Mouse (Mus musculus) liver, embryonic 11.5 days (tissue): ENCODE results near the gene Timm17a. TPM values are rescaled to one million over a fixed set of nuclear protein-coding genes. Genes with fewer than 3 reads are reported as not detected.
A peak's percentile ranks its signal among the peaks of the same experiment; 100 is the strongest.

Experiments
- ATAC-seq: fragments of 200-750 bp; cut with Nextera tagmentation; replicated peaks from 2 replicates; pipeline ENCODE4 v1.8.0; 2017; ENCODE audit warnings: moderate number of reproducible peaks, mild to moderate bottlenecking, moderate TSS enrichment, moderate library complexity; ENCODE audit not compliant: low FRiP score
- DNase-seq: peaks from one replicate; pipeline ENCODE4 v3.0.0-alpha.2; 2017; ENCODE audit warnings: low spot score
- H3K27ac ChIP-seq: fragments of 300-500 bp; sonication (generic); 2 replicates; pipeline ENCODE4 v1.5.1; 2014; ENCODE audit warnings: mild to moderate bottlenecking, low read depth, low read length, control low read depth
- H3K27me3 ChIP-seq: fragments of 300-500 bp; sonication (generic); replicated peaks from 2 replicates; pipeline ENCODE4 v1.6.1; 2014; ENCODE audit warnings: low read length, mixed read lengths; ENCODE audit not compliant: control insufficient read depth, insufficient read depth
- H3K36me3 ChIP-seq: fragments of 300-500 bp; sonication (generic); 2 replicates; pipeline ENCODE4 v1.6.1; 2014; ENCODE audit warnings: mild to moderate bottlenecking, low read length, moderate library complexity, mixed read lengths; ENCODE audit not compliant: control insufficient read depth, insufficient read depth
- H3K4me1 ChIP-seq: fragments of 300-500 bp; sonication (generic); replicated peaks from 2 replicates; pipeline ENCODE4 v1.6.1; 2014; ENCODE audit warnings: low read length, mixed read lengths; ENCODE audit not compliant: control insufficient read depth, insufficient read depth
- H3K4me2 ChIP-seq: fragments of 300-500 bp; sonication (generic); 2 replicates; pipeline ENCODE4 v1.6.1; 2014; ENCODE audit warnings: mild to moderate bottlenecking, control low read depth, moderate library complexity
- H3K4me3 ChIP-seq: fragments of 300-500 bp; sonication (generic); 2 replicates; pipeline ENCODE4 v1.5.1; 2014; ENCODE audit warnings: low read depth, low read length, control low read depth
- H3K9ac ChIP-seq: fragments of 300-500 bp; sonication (generic); 2 replicates; pipeline ENCODE4 v1.6.1; 2014; ENCODE audit warnings: low read depth, low read length, control low read depth
- H3K9me3 ChIP-seq: fragments of 300-500 bp; sonication (generic); 2 replicates; pipeline ENCODE4 v1.6.1; 2016; ENCODE audit warnings: low read length, inconsistent platforms, mixed read lengths; ENCODE audit not compliant: control insufficient read depth
- WGBS: fragments of 180-500 bp; shearing (Covaris S2); extraction: QIAGEN DNeasy Blood & Tissue Kit; methylation state at CpG from one replicate; pipeline ENCODE4 v1.1.7; 2014; 5-methylcytosine and 5-hydroxymethylcytosine counted together
- polyA plus RNA-seq: library from polyadenylated mRNA; unstranded; fragments of >200 nt; fragmentation: Nextera tagmentation; extraction: Ambion mirVana; gene quantifications from 2 replicates; pipeline ENCODE4 v1.2.1, GENCODE M21; 2014

Timm17a gene
- polyA plus RNA-seq, 1 experiment from 2014 or later, result 258 TPM

- no peak for ATAC-seq
Measured at GRCm38 (mm10) chr1:135263316-135263715, 50.3 kb downstream of the Timm17a start.

GRCm38 (mm10) chr1:135262329-135262728 lies 51.2 kb downstream of the Timm17a start:
- no peak for ATAC-seq
- DNase-seq, result no peak
- H3K4me2 ChIP-seq, result no peak overlapping the region
- no peaks in the 10 kb centered on the region for H3K9me3 ChIP-seq
- H3K36me3 ChIP-seq, result peaks cover 14% of the 10 kb centered on the region
- peaks cover 7% of the 10 kb centered on the region; the same call in 1 of the 2 replicates for H3K4me1 ChIP-seq
- H3K27me3 ChIP-seq, result no peaks in the 10 kb centered on the region
- no peak overlapping the region for H3K4me3 ChIP-seq
- H3K27ac ChIP-seq, result no peak overlapping the region
- 77% methylated on average over 3 of the region's 3 CpGs for WGBS
- no peak overlapping the region for H3K9ac ChIP-seq

More at GRCm38 (mm10) chr1:135263316-135263715, 50.3 kb downstream of the Timm17a start:
- no peak overlapping the region for H3K4me2 ChIP-seq
- DNase-seq, result no peak
- H3K4me1 ChIP-seq, result peaks cover 7% of the 10 kb centered on the region; the same call in 1 of the 2 replicates
- no peaks in the 10 kb centered on the region for H3K9me3 ChIP-seq
- peaks cover 14% of the 10 kb centered on the region for H3K36me3 ChIP-seq
- WGBS, result 77% methylated on average over 9 of the region's 9 CpGs
- no peak overlapping the region for H3K9ac ChIP-seq
- no peak overlapping the region for H3K27ac ChIP-seq
- H3K27me3 ChIP-seq, result no peaks in the 10 kb centered on the region
- H3K4me3 ChIP-seq, result no peak overlapping the region

DNA sequence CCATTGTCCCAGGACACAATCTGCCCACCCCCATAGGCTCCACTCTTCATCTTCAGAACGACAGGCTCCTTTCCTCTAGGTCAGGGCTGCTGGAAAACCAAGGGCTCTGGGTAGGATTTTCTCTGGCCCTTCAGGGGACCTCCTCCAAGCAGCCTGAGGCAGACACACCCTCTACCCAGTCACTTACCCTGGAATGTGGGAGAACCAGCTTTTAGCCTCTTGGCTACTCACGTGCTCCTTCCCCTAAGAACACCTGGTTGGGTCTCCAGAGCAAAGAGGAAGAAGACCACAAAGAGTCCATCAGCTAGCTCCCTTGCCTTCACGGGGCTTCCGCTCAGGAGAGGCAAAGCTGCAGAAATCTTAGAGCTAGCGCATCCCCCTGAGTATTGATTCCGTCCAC lies 52.6 kb downstream of the Timm17a start:
- Histone ChIP-seq H3K4me1 (peaks cover 7% of the 10 kb centered on the region; the same call in 1 of the 2 replicates), H3K27me3 (no peaks in the 10 kb centered on the region; the same call in 1 of the 2 replicates), H3K27ac (no peak overlapping the region), H3K4me2 (no peak overlapping the region), H3K9ac (no peak overlapping the region), H3K9me3 (no peaks in the 10 kb centered on the region), H3K36me3 (peaks cover 11% of the 10 kb centered on the region), H3K4me3 (no peak overlapping the region)
- no peak for DNase-seq
- WGBS, result 67% methylated on average over 6 of the region's 6 CpGs
- ATAC-seq, result no peak

- no peaks in the 10 kb centered on the region for H3K9me3 ChIP-seq
- no peaks in the 10 kb centered on the region; the same call in 1 of the 2 replicates for H3K27me3 ChIP-seq
- peak overlapping the region; percentile 66 for H3K4me2 ChIP-seq
- peak; percentile 78 for ATAC-seq
- peaks cover 7% of the 10 kb centered on the region; the same call in 1 of the 2 replicates for H3K4me1 ChIP-seq
- H3K36me3 ChIP-seq, result peaks cover 3% of the 10 kb centered on the region
- H3K4me3 ChIP-seq, result peak overlapping the region; percentile 28; the same call in 1 of the 2 replicates
- peak overlapping the region; percentile 29; the same call in 1 of the 2 replicates for H3K27ac ChIP-seq
- H3K9ac ChIP-seq, result peak overlapping the region; percentile 55
- under 1% methylated on average over 10 of the region's 10 CpGs for WGBS
- DNase-seq, result peak; percentile 80
Measured at GRCm38 (mm10) chr1:135259128-135259436, 54.5 kb downstream of the Timm17a start.

- H3K9me3 ChIP-seq, result no peaks in the 10 kb centered on the region
- peak; percentile 58 for ATAC-seq
- peaks cover 7% of the 10 kb centered on the region; the same call in 1 of the 2 replicates for H3K4me1 ChIP-seq
- H3K4me2 ChIP-seq, result peak within 1 kb of the TSS; percentile 66
- peak within 1 kb of the TSS; percentile 28; the same call in 1 of the 2 replicates for H3K4me3 ChIP-seq
- peak within 1 kb of the TSS; percentile 29; the same call in 1 of the 2 replicates for H3K27ac ChIP-seq
- WGBS, result 19% methylated on average over 19 of the region's 19 CpGs
- peak within 1 kb of the TSS; percentile 55 for H3K9ac ChIP-seq
- DNase-seq, result peak; percentile 45
- peaks cover 3% of the 10 kb centered on the region for H3K36me3 ChIP-seq
- H3K27me3 ChIP-seq, result no peaks in the 10 kb centered on the region; the same call in 1 of the 2 replicates
Measured at GRCm38 (mm10) chr1:135258380-135259127, 55.0 kb downstream of the Timm17a start, which contains the start of gene Elf3. TSS of gene Elf3 (minus strand) at chr1:135258568.

GRCm38 (mm10) chr1:135256299-135256698 lies 57.3 kb downstream of the Timm17a start:
- Histone ChIP-seq H3K27ac (no peak overlapping the region), H3K4me3 (no peak overlapping the region), H3K36me3 (no peaks in the 10 kb centered on the region), H3K4me1 (peaks cover 9% of the 10 kb centered on the region), H3K4me2 (no peak overlapping the region), H3K27me3 (no peaks in the 10 kb centered on the region; the same call in 1 of the 2 replicates), H3K9me3 (no peaks in the 10 kb centered on the region), H3K9ac (no peak overlapping the region)
- ATAC-seq (no peak), DNase-seq (no peak)
- 72% methylated on average over 6 of the region's 6 CpGs for WGBS

- no peak overlapping the region for H3K27ac ChIP-seq
- H3K4me3 ChIP-seq, result no peak overlapping the region
- peaks cover 21% of the 10 kb centered on the region for H3K4me1 ChIP-seq
- H3K9ac ChIP-seq, result no peak overlapping the region
- ATAC-seq (no peak), DNase-seq (no peak)
- peaks cover 6% of the 10 kb centered on the region for H3K27me3 ChIP-seq
- H3K36me3 ChIP-seq, result no peaks in the 10 kb centered on the region
- 49% methylated on average over 4 of the region's 4 CpGs for WGBS
- no peak overlapping the region for H3K4me2 ChIP-seq
- H3K9me3 ChIP-seq, result no peaks in the 10 kb centered on the region
Measured at GRCm38 (mm10) chr1:135252854-135253253, 60.7 kb downstream of the Timm17a start.

DNA sequence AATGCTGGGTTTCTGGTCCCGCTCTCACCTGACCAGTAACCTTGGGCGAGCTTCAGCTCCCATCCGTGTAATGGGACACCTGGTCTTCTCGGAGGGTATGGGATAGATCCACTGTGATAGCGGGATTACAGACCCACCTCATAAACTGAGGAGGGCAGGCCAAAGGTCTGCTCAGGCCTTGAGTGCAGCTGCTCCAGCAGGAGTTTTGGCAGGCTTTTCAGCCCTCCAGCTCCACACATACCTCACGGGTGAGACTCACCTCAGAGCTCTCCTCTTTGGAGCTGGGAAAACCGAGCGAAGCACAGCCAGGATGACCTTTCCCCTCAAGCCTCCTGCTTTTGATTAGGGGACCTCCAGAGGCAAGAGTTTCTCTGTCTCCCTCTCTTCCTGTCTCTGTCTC lies 62.2 kb downstream of the Timm17a start:
- Histone ChIP-seq H3K9me3 (no peaks in the 10 kb centered on the region), H3K4me2 (no peak overlapping the region), H3K4me3 (no peak overlapping the region), H3K36me3 (no peaks in the 10 kb centered on the region), H3K27ac (no peak overlapping the region; the same call in 1 of the 2 replicates), H3K4me1 (peaks cover 21% of the 10 kb centered on the region), H3K9ac (no peak overlapping the region), H3K27me3 (peaks cover 6% of the 10 kb centered on the region; the same call in 1 of the 2 replicates)
- DNase-seq (no peak), ATAC-seq (no peak)
- 82% methylated on average over 8 of the region's 8 CpGs for WGBS
